ENCODE assay signal across 10 mouse cellular contexts in genomic region chr10:79553176-79553575, GRCm38 (mm10). TPM values are rescaled to one million over a fixed set of nuclear protein-coding genes. Genes with fewer than 3 reads are reported as not detected.
DNase-seq lines count a peak whose midpoint lies in the region; ATAC-seq lines count a peak whose summit lies in the region.
"Had no signal": no experiment of that assay in that cellular context is flagged by ENCODE, and none has a peak within 500 bp of the region (broad histone marks: within the 10 kb centered on the region; RNA-seq: fewer than 3 reads in every experiment).

No protein-coding gene starts in this region.

- whole genome bisulfite sequencing in heart, embryonic 11.5 days (ENCODE audit: insufficient replicate concordance): 89% methylated on average over 6 of the region's 6 CpGs
- WGBS in midbrain, embryonic 10.5 days: 91% methylated on average over 6 of the region's 6 CpGs

- no peak overlapping the region for H3K27ac ChIP-seq in heart, embryonic 11.5 days (ENCODE audit: low read depth, low read length)
- 0 out of 2 replicates have a peak overlapping the region, but pooled peaks have one; percentile 97 for H3K27ac ChIP-seq in midbrain, embryonic 10.5 days (replicated peaks)
- H3K27ac ChIP-seq: layer of hippocampus, adult 2 months had no signal

- H3K4me3 ChIP-seq in heart, embryonic 11.5 days (ENCODE audit: low read depth, low read length): no peak overlapping the region
- H3K4me3 ChIP-seq in midbrain, embryonic 10.5 days: peak overlapping the region; percentile 93

- H3K4me2 ChIP-seq in heart, embryonic 11.5 days: peak overlapping the region; percentile 77; the same call in 1 of the 2 replicates

- no peak overlapping the region for H3K9ac ChIP-seq in heart, embryonic 11.5 days (ENCODE audit: low read depth, low read length)

- H3K27me3 ChIP-seq in heart, embryonic 11.5 days (ENCODE audit: control insufficient read depth, insufficient read depth, low read length): no peaks in the 10 kb centered on the region
- no peaks in the 10 kb centered on the region for H3K27me3 ChIP-seq in midbrain, embryonic 10.5 days (ENCODE audit: low read depth, poor library complexity, severe bottlenecking)

- no peak for ATAC-seq in heart, embryonic 11.5 days (replicated peaks; ENCODE audit: insufficient number of reproducible peaks, low FRiP score, low TSS enrichment)
- no peak for ATAC-seq in erythroblast, adult 5-6 weeks (replicated peaks; ENCODE audit: low FRiP score, poor library complexity, severe bottlenecking)

- no peak for DNase-seq in heart, postnatal 36 days
- peak; percentile 3 for DNase-seq in urinary bladder, postnatal 10 days (ENCODE audit: low spot score)
- no peak for DNase-seq in urinary bladder, adult 18-20 months (ENCODE audit: low spot score in 2 of 2)
- no peak for DNase-seq in midbrain, embryonic 10.5 days (ENCODE audit: low spot score)
- no peak for DNase-seq in layer of hippocampus, postnatal 14 days (ENCODE audit: low spot score in 2 of 2)
- no peak for DNase-seq in spleen, postnatal 14 days (ENCODE audit: low spot score in 2 of 2)
- DNase-seq: cerebellum, adult 11-12 months had no signal

- peaks cover 18% of the 10 kb centered on the region for H3K36me3 ChIP-seq in heart, embryonic 11.5 days (ENCODE audit: control insufficient read depth, insufficient read depth, low read length)
- H3K36me3 ChIP-seq in midbrain, embryonic 10.5 days: peaks cover 38% of the 10 kb centered on the region

- H3K4me1 ChIP-seq in heart, embryonic 11.5 days (ENCODE audit: control insufficient read depth, insufficient read depth, low read length): peaks cover 12% of the 10 kb centered on the region
- H3K4me1 ChIP-seq in midbrain, embryonic 10.5 days: peaks cover 35% of the 10 kb centered on the region

- intact Hi-C loops in heart, postnatal 36 days (cut with DNase I): no loop called here

- no peaks in the 10 kb centered on the region for H3K9me3 ChIP-seq in heart, embryonic 11.5 days (replicated peaks; ENCODE audit: control insufficient read depth, low read length)
- H3K9me3 ChIP-seq in midbrain, embryonic 10.5 days (replicated peaks): no peaks in the 10 kb centered on the region

RNA-seq across cellular contexts. Expression of gene Mier2, which starts 1.8 kb away (rescaled TPM):
- 26.5 and 29.3 TPM in 2 replicates for polyA plus RNA-seq in heart, embryonic 11.5 days (2014; fragmentation: Nextera tagmentation; extraction: Ambion mirVana)
- 10 to 100 TPM; 11.1 to 12.7 TPM for total RNA-seq in heart, postnatal 36 days (2021)
- polyA plus RNA-seq in midbrain, embryonic 10.5 days (2016; fragmentation: Nextera tagmentation; extraction: Ambion mirVana): 69.9 and 72.8 TPM in 2 replicates
- total RNA-seq in erythroblast, adult 5-6 weeks (2015; ENCODE audit: low replicate concordance): 1.5 TPM in 1 of 2 replicates, not detected in the other
- total RNA-seq in erythroblast, adult 5-6 weeks (2017; ENCODE audit: low replicate concordance): 1.9 TPM in 1 of 2 replicates, not detected in the other
- 10 to 100 TPM; 51.5 to 52.8 TPM for total RNA-seq in layer of hippocampus, postnatal 14 days (2021)

RNA-seq across cellular contexts. Expression of gene Plpp2, which starts 19.6 kb away (rescaled TPM):
- polyA plus RNA-seq in heart, embryonic 11.5 days (2014; fragmentation: Nextera tagmentation; extraction: Ambion mirVana): 14.2 and 15.6 TPM in 2 replicates
- 1 to 10 TPM; 2.2 to 2.7 TPM for total RNA-seq in heart, postnatal 36 days (2021)
- polyA plus RNA-seq in midbrain, embryonic 10.5 days (2016; fragmentation: Nextera tagmentation; extraction: Ambion mirVana): 19.8 and 23.6 TPM in 2 replicates
- total RNA-seq in erythroblast, adult 5-6 weeks (2015; ENCODE audit: low replicate concordance): 2.1 and 7.1 TPM in 2 replicates
- total RNA-seq in erythroblast, adult 5-6 weeks (2017; ENCODE audit: low replicate concordance): 0.43 TPM in 1 of 2 replicates, not detected in the other
- total RNA-seq in layer of hippocampus, postnatal 14 days (2021): 1 to 10 TPM; 5.2 to 8.5 TPM

RNA-seq across cellular contexts. Expression of gene Theg, which starts 34.0 kb away (rescaled TPM):
- not detected in 2 replicates for polyA plus RNA-seq in heart, embryonic 11.5 days (2014; fragmentation: Nextera tagmentation; extraction: Ambion mirVana)
- not detected for total RNA-seq in heart, postnatal 36 days (2021)
- polyA plus RNA-seq in midbrain, embryonic 10.5 days (2016; fragmentation: Nextera tagmentation; extraction: Ambion mirVana): not detected in 2 replicates
- total RNA-seq in erythroblast, adult 5-6 weeks (2015; ENCODE audit: low replicate concordance): not detected in 2 replicates
- total RNA-seq in erythroblast, adult 5-6 weeks (2017; ENCODE audit: low replicate concordance): not detected in 2 replicates
- not detected for total RNA-seq in layer of hippocampus, postnatal 14 days (2021)

Comparison
In these comparisons a context has a peak if more than half of its experiments do, and no peak if none do; other contexts are left out.
1. RNA of gene Mier2, which starts 1.8 kb away (total RNA-seq): 51.5 to 52.8 TPM in layer of hippocampus, postnatal 14 days and 11.1 to 12.7 TPM in heart, postnatal 36 days; 1.5 to 1.9 TPM in erythroblast, adult 5-6 weeks; every median in the first group is over 4 times any median in the second.